Mouse (Mus musculus): ENCODE data around the gene Rab31. TPM values are rescaled to one million over a fixed set of nuclear protein-coding genes. Genes with fewer than 3 reads are reported as not detected.

Rab31 gene
- polyA plus RNA-seq, 2 experiments, result 2.7 to 5.0 TPM

DNA sequence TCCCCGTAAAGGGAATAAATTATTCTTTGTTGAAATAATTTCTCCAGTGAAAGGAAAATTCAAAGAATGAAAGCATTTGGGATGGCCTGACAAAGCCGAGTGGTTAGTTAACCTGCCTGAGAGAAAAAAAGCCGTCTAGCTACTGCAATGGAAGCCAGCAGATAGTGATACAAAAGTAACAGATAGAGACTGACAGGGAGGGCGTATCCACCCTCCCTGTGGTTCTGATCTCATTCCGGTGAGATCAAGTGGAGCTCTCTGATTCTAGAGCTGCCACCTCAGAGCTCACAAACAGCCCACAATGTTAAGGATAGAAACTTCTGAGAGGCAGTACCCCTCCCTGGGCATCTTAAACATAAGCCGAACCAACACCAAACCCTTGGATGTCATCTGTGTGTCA lies 23.6 kb downstream of the Rab31 start:
- H3K27ac ChIP-seq, result no peak overlapping the region
- no peak overlapping the region for H3K4me3 ChIP-seq (ENCODE audit: insufficient read depth in 1 of 2, low read depth in 2 of 2, low read length in 2 of 2)
- DNase-seq (ENCODE audit: low read depth in 3 of 3, low spot score in 3 of 3), result no peak
- no peaks in the 10 kb centered on the region for H3K9me3 ChIP-seq (ENCODE audit: control insufficient read depth, low read length)
- H3K4me1 ChIP-seq (replicated peaks; ENCODE audit: control insufficient read depth in 2 of 2, insufficient read depth in 2 of 2, low read length in 1 of 2), result no peaks in the 10 kb centered on the region
- TF ChIP-seq EP300 (IDR thresholded peaks at IDR 0.05; ENCODE audit: low read depth) (no peak), CTCF (IDR thresholded peaks at IDR 0.05; ENCODE audit: low read depth) (no peak)
- no peak overlapping the region for H3K4me2 ChIP-seq (ENCODE audit: low read depth)
- no peaks in the 10 kb centered on the region for H3K27me3 ChIP-seq (ENCODE audit: control insufficient read depth, insufficient read depth, low read length)
- no peaks in the 10 kb centered on the region for H3K36me3 ChIP-seq (replicated peaks; ENCODE audit: control insufficient read depth, insufficient read depth, low read depth)
- 52% methylated on average over 6 of the region's 6 CpGs for WGBS (ENCODE audit: insufficient replicate concordance)
- ATAC-seq (ENCODE audit: insufficient read depth), result no peak
- no peak overlapping the region for H3K9ac ChIP-seq (replicated peaks)

DNA sequence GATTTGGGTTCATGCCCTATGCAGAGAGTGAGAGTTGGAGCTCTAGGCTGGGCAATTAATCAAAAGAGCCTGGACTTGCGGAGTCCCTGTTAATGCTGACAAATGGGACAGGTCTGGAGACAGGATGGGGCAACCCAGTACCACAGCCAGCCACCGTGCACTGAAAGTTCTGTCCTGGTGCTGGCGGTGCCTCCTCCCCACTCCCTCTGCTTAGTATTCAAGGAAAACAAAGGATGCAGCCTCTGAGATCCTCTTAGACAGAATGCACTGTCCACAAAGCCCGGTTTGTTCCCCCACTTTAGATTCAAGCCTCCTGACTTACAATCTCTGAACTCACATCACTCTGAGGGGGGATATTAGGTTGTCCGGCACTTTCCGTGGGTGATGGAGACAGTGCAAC lies 26.2 kb downstream of the Rab31 start:
- no peak for TF ChIP-seq EP300 (IDR thresholded peaks at IDR 0.05; ENCODE audit: low read depth)
- TF ChIP-seq CTCF (IDR thresholded peaks at IDR 0.05; ENCODE audit: low read depth), result no peak
- 75% methylated on average over 6 of the region's 6 CpGs for WGBS (ENCODE audit: insufficient replicate concordance)
- no peak for DNase-seq (ENCODE audit: low read depth in 3 of 3, low spot score in 3 of 3)

DNA sequence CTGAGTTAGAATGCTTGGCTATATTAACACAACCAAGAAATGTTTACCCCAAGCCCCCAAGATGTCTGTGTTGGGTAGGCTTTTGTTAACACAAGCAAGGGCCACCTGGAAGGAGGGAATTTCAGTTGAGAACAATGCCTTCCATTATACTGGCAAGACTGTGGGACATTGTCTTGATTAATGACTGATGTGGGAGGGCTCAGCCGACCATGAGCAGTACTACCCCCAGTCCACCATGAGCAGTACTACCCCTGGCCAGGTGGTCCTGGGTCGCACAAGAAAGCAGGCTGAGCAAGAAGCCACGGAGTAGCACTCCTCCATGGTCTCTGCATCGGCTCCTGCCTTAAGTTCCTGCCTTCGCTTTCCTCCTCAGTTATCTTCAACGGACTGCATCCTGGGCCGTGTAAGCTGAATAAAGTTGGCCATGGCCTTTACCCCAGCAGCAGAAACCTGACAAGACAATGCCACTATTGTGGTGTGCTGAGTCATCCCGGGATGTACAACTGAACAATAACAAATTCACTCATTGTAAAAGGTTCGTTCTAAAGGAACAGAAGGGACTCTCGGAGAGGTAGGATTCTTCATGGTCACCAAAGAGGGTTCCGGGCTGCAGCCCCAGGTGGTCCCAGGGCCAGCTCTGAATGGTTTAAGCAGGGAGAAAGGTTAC lies 28.8 kb downstream of the Rab31 start:
- H3K36me3 ChIP-seq (replicated peaks; ENCODE audit: control insufficient read depth, insufficient read depth, low read depth), result no peaks in the 10 kb centered on the region
- 69% methylated on average over 11 of the region's 11 CpGs for WGBS (ENCODE audit: insufficient replicate concordance)
- no peak overlapping the region for H3K4me2 ChIP-seq (ENCODE audit: low read depth)
- no peak overlapping the region for H3K9ac ChIP-seq (replicated peaks)
- no peak overlapping the region for H3K27ac ChIP-seq
- DNase-seq (ENCODE audit: low read depth in 3 of 3, low spot score in 3 of 3), result no peak
- no peak overlapping the region for H3K4me3 ChIP-seq (ENCODE audit: insufficient read depth in 1 of 2, low read depth in 2 of 2, low read length in 2 of 2)
- no peak for TF ChIP-seq CTCF (IDR thresholded peaks at IDR 0.05; ENCODE audit: low read depth)
- TF ChIP-seq EP300 (IDR thresholded peaks at IDR 0.05; ENCODE audit: low read depth), result no peak
- H3K27me3 ChIP-seq (ENCODE audit: control insufficient read depth, insufficient read depth, low read length), result no peaks in the 10 kb centered on the region
- H3K4me1 ChIP-seq (replicated peaks; ENCODE audit: control insufficient read depth in 2 of 2, insufficient read depth in 2 of 2, low read length in 1 of 2), result no peaks in the 10 kb centered on the region
- no peaks in the 10 kb centered on the region for H3K9me3 ChIP-seq (ENCODE audit: control insufficient read depth, low read length)
- no peak for ATAC-seq (ENCODE audit: insufficient read depth)

More for the DNA sequence above, 26.2 kb downstream of the Rab31 start:
- Histone ChIP-seq H3K27ac (no peak overlapping the region), H3K9me3 (ENCODE audit: control insufficient read depth, low read length) (no peaks in the 10 kb centered on the region), H3K4me1 (replicated peaks; ENCODE audit: control insufficient read depth in 2 of 2, insufficient read depth in 2 of 2, low read length in 1 of 2) (no peaks in the 10 kb centered on the region), H3K27me3 (ENCODE audit: control insufficient read depth, insufficient read depth, low read length) (no peaks in the 10 kb centered on the region), H3K36me3 (replicated peaks; ENCODE audit: control insufficient read depth, insufficient read depth, low read depth) (no peaks in the 10 kb centered on the region), H3K9ac (replicated peaks) (no peak overlapping the region), H3K4me2 (ENCODE audit: low read depth) (no peak overlapping the region), H3K4me3 (ENCODE audit: insufficient read depth in 1 of 2, low read depth in 2 of 2, low read length in 2 of 2) (no peak overlapping the region)
- ATAC-seq (ENCODE audit: insufficient read depth), result no peak

DNA sequence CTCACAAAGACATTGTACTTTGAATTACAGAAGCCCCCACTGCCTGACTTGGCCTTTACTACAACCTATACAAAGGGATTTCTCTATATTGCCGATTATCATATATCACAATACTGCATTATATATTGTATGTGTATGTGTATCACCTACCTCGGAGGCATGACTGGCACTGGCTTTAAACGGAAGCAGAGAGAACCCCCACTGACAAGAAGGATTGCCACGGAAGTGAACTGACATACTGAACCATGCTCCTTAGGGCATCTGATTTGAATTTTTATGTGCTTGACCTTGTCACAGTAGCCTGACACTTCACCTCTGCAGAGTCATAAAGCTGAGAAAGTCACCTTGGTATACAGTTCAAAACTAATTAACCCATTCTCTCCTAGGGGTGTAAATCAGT lies 29.6 kb downstream of the Rab31 start:
- TF ChIP-seq CTCF (IDR thresholded peaks at IDR 0.05; ENCODE audit: low read depth), result no peak
- TF ChIP-seq EP300 (IDR thresholded peaks at IDR 0.05; ENCODE audit: low read depth), result no peak

DNA sequence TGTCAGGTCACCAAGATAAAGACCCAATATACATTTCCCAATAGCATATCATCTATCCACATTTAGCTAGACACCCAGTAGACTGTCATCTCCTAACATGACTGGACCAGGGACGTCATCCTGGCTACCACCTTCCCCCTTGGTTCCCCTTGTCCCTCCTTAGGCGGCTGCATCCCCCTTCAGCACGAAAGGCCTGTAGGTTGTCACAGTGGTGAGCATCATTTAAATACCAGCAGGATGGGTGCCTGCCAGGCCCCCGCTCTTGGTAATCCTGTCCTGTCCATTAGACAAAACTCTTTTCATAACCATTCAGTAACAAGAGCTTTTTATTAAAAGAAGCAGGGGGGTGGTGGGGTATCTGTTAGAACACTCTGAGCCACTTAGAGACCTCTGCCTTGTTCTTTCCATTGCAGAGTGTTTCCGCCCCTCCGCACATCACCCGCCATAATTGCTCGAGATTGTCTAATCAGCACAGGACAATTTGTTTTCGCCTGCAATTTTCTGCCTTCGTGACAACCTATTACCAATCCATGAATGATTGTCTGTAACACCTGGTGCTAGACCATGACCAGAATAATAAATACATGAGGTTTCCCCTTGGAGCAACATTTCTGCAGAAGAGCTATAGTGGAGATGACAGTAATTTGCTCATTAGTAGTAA lies 30.2 kb downstream of the Rab31 start:
- ATAC-seq (ENCODE audit: insufficient read depth) (no peak), DNase-seq (ENCODE audit: low read depth in 3 of 3, low spot score in 3 of 3) (no peak)
- Histone ChIP-seq H3K36me3 (replicated peaks; ENCODE audit: control insufficient read depth, insufficient read depth, low read depth) (no peaks in the 10 kb centered on the region), H3K27me3 (ENCODE audit: control insufficient read depth, insufficient read depth, low read length) (no peaks in the 10 kb centered on the region), H3K4me2 (ENCODE audit: low read depth) (no peak overlapping the region), H3K9me3 (ENCODE audit: control insufficient read depth, low read length) (no peaks in the 10 kb centered on the region), H3K27ac (no peak overlapping the region), H3K9ac (replicated peaks) (no peak overlapping the region), H3K4me3 (ENCODE audit: insufficient read depth in 1 of 2, low read depth in 2 of 2, low read length in 2 of 2) (no peak overlapping the region), H3K4me1 (replicated peaks; ENCODE audit: control insufficient read depth in 2 of 2, insufficient read depth in 2 of 2, low read length in 1 of 2) (no peaks in the 10 kb centered on the region)
- TF ChIP-seq CTCF (IDR thresholded peaks at IDR 0.05; ENCODE audit: low read depth), result no peak
- TF ChIP-seq EP300 (IDR thresholded peaks at IDR 0.05; ENCODE audit: low read depth), result no peak
- 76% methylated on average over 10 of the region's 10 CpGs for whole genome bisulfite sequencing (ENCODE audit: insufficient replicate concordance)

More for the DNA sequence above, 29.6 kb downstream of the Rab31 start:
- no peak overlapping the region for H3K4me3 ChIP-seq (ENCODE audit: insufficient read depth in 1 of 2, low read depth in 2 of 2, low read length in 2 of 2)
- no peak overlapping the region for H3K4me2 ChIP-seq (ENCODE audit: low read depth)
- WGBS (ENCODE audit: insufficient replicate concordance), result 71% methylated on average over 4 of the region's 4 CpGs
- no peaks in the 10 kb centered on the region for H3K27me3 ChIP-seq (ENCODE audit: control insufficient read depth, insufficient read depth, low read length)
- ATAC-seq (ENCODE audit: insufficient read depth) (no peak), DNase-seq (ENCODE audit: low read depth in 3 of 3, low spot score in 3 of 3) (no peak)
- H3K4me1 ChIP-seq (replicated peaks; ENCODE audit: control insufficient read depth in 2 of 2, insufficient read depth in 2 of 2, low read length in 1 of 2), result no peaks in the 10 kb centered on the region
- H3K36me3 ChIP-seq (replicated peaks; ENCODE audit: control insufficient read depth, insufficient read depth, low read depth), result no peaks in the 10 kb centered on the region
- no peak overlapping the region for H3K9ac ChIP-seq (replicated peaks)
- no peak overlapping the region for H3K27ac ChIP-seq
- no peaks in the 10 kb centered on the region for H3K9me3 ChIP-seq (ENCODE audit: control insufficient read depth, low read length)
